Mouse (Mus musculus): Measurements from ENCODE around the gene Lypd6b.

- no peak for TF ChIP-seq CTCF (IDR thresholded peaks at IDR 0.05; ENCODE audit: low read depth)
- TF ChIP-seq EP300 (IDR thresholded peaks at IDR 0.05; ENCODE audit: low read depth): no peak
Measured at GRCm38 (mm10) chr2:49788643-49789042, 1.2 kb downstream of the Lypd6b start.

Measured in heart, postnatal 0 days (tissue).